Mouse (Mus musculus): Measurements from ENCODE around the gene Capn12. TPM values are rescaled to one million over a fixed set of nuclear protein-coding genes. Genes with fewer than 3 reads are reported as not detected.

Capn12 gene
- polyA plus RNA-seq, 1 experiment, result 0.14 TPM

DNA sequence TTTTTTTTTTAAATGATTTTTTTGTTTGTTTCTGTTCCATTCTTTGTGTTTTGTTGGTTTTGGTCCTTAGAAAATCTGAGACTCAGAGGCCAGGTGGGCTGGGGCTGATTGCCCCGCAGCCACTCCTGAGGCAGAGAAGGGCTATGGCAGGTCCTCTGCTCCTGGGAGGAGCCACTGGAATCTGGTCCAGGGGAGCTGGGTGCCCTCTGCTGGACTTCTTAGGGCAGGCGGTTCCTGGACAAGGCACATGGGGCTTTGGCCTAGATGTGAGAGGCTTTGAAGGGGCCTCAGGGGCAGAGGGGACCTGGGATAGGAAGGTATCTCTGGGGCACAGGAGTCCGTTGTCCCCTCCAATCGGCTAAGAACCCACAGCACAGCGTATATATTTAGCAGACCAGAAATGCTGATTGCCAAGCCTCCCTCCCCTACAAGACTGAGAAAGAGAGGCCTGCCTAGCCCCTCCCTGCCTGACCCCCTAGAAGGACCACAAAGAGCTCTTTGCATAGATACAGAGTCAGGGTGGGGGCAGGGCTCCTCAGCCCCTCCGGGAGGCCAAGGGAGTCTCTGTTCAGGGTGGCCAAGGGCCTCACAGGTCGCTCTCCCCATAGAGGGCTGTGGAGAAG is 12.5 kb downstream of the Capn12 start:
- no peaks in the 10 kb centered on the region for H3K27me3 ChIP-seq (ENCODE audit: control insufficient read depth, insufficient read depth, low read length)
- no peaks in the 10 kb centered on the region; the same call in none of the 2 replicates for H3K36me3 ChIP-seq (ENCODE audit: control insufficient read depth, insufficient read depth, low read length)
- H3K4me1 ChIP-seq (ENCODE audit: control insufficient read depth, insufficient read depth, low read length), result peaks cover 4% of the 10 kb centered on the region
- peak overlapping the region; percentile 6 for H3K4me3 ChIP-seq (ENCODE audit: control insufficient read depth, low read depth, low read length)
- H3K27ac ChIP-seq (ENCODE audit: control insufficient read depth, insufficient read depth, low read depth, low read length), result peak overlapping the region; percentile 64
- TF ChIP-seq CTCF (IDR thresholded peaks at IDR 0.05; ENCODE audit: control insufficient read depth, insufficient read depth, insufficient replicate concordance, low read depth, low read length), result peak; percentile 33; the same call in 1 of the 2 replicates
- no peak for TF ChIP-seq POLR2A (IDR thresholded peaks at IDR 0.05; ENCODE audit: control insufficient read depth, low read depth, low read length)

DNA sequence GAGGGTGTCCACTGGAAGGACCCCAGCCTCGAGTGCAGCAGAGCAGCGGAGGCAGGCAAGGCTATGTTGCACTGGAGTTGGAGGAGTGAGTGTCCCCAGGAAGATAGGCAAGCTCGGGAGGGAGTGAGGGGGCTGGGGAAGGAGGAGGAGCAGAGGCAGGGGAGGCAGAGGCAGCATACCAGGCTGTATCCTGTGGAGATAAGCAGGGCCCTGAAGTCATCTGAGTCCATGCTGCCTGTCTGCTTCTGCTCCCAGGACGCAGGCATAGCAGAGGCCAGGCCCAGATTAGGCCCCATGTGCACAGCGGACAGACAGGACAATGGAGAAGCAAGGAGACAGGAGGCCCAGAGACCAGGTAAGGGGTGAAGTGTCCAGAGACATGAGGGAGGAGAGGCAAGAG is 13.7 kb downstream of the Capn12 start:
- H3K27me3 ChIP-seq (ENCODE audit: control insufficient read depth, insufficient read depth, low read length), result no peaks in the 10 kb centered on the region
- TF ChIP-seq CTCF (IDR thresholded peaks at IDR 0.05; ENCODE audit: control insufficient read depth, insufficient read depth, insufficient replicate concordance, low read depth, low read length) (no peak), POLR2A (IDR thresholded peaks at IDR 0.05; ENCODE audit: control insufficient read depth, low read depth, low read length) (peak; percentile 43; the same call in 1 of the 2 replicates)
- peak overlapping the region; percentile 66 for H3K4me3 ChIP-seq (ENCODE audit: control insufficient read depth, low read depth, low read length)
- H3K27ac ChIP-seq (ENCODE audit: control insufficient read depth, insufficient read depth, low read depth, low read length), result peak overlapping the region; percentile 64
- no peaks in the 10 kb centered on the region; the same call in 1 of the 2 replicates for H3K4me1 ChIP-seq (ENCODE audit: control insufficient read depth, insufficient read depth, low read length)
- no peaks in the 10 kb centered on the region; the same call in none of the 2 replicates for H3K36me3 ChIP-seq (ENCODE audit: control insufficient read depth, insufficient read depth, low read length)

DNA sequence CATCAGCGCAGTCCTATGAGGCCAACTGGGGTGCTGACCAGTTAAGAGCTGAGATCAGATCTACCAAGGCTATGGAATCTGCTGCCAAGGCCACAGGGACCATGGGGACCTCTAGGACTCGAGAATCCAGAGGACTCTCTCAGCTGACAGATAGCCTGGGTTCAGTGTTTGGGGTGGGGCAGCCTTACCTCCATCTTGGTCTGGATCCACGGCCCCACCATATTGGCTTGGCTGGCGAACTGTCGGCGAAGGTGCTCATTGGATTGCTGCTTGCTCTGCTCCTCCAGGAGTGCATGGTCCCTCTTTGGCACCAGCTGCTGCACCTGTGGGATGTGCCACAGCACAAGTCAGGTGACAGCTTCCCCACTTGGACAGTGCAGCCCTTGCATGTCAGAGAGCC is 16.4 kb downstream of the Capn12 start:
- no peaks in the 10 kb centered on the region for H3K27me3 ChIP-seq (ENCODE audit: control insufficient read depth, insufficient read depth, low read length)

GRCm38 (mm10) chr7:28899972-28900371 is 18.8 kb downstream of the Capn12 start:
- Histone ChIP-seq H3K27ac (ENCODE audit: control insufficient read depth, insufficient read depth, low read depth, low read length) (no peak overlapping the region), H3K4me3 (ENCODE audit: control insufficient read depth, low read depth, low read length) (no peak overlapping the region), H3K36me3 (ENCODE audit: control insufficient read depth, insufficient read depth, low read length) (peaks cover 1% of the 10 kb centered on the region), H3K27me3 (ENCODE audit: control insufficient read depth, insufficient read depth, low read length) (no peaks in the 10 kb centered on the region), H3K4me1 (ENCODE audit: control insufficient read depth, insufficient read depth, low read length) (no peaks in the 10 kb centered on the region; the same call in 1 of the 2 replicates)
- TF ChIP-seq POLR2A (IDR thresholded peaks at IDR 0.05; ENCODE audit: control insufficient read depth, low read depth, low read length) (no peak), CTCF (IDR thresholded peaks at IDR 0.05; ENCODE audit: control insufficient read depth, insufficient read depth, insufficient replicate concordance, low read depth, low read length) (no peak)

More for the DNA sequence above, 16.4 kb downstream of the Capn12 start:
- no peak overlapping the region for H3K27ac ChIP-seq (ENCODE audit: control insufficient read depth, insufficient read depth, low read depth, low read length)
- TF ChIP-seq POLR2A (IDR thresholded peaks at IDR 0.05; ENCODE audit: control insufficient read depth, low read depth, low read length) (no peak), CTCF (IDR thresholded peaks at IDR 0.05; ENCODE audit: control insufficient read depth, insufficient read depth, insufficient replicate concordance, low read depth, low read length) (no peak)
- no peaks in the 10 kb centered on the region; the same call in 1 of the 2 replicates for H3K4me1 ChIP-seq (ENCODE audit: control insufficient read depth, insufficient read depth, low read length)
- no peak overlapping the region for H3K4me3 ChIP-seq (ENCODE audit: control insufficient read depth, low read depth, low read length)
- H3K36me3 ChIP-seq (ENCODE audit: control insufficient read depth, insufficient read depth, low read length), result no peaks in the 10 kb centered on the region; the same call in 1 of the 2 replicates

- Histone ChIP-seq H3K4me1 (ENCODE audit: control insufficient read depth, insufficient read depth, low read length) (no peaks in the 10 kb centered on the region; the same call in 1 of the 2 replicates), H3K27me3 (ENCODE audit: control insufficient read depth, insufficient read depth, low read length) (no peaks in the 10 kb centered on the region), H3K27ac (ENCODE audit: control insufficient read depth, insufficient read depth, low read depth, low read length) (no peak overlapping the region; the same call in 1 of the 2 replicates), H3K36me3 (ENCODE audit: control insufficient read depth, insufficient read depth, low read length) (peaks cover 1% of the 10 kb centered on the region), H3K4me3 (ENCODE audit: control insufficient read depth, low read depth, low read length) (no peak overlapping the region)
- TF ChIP-seq CTCF (IDR thresholded peaks at IDR 0.05; ENCODE audit: control insufficient read depth, insufficient read depth, insufficient replicate concordance, low read depth, low read length) (no peak), POLR2A (IDR thresholded peaks at IDR 0.05; ENCODE audit: control insufficient read depth, low read depth, low read length) (no peak)
These were observed 20.3 kb downstream of the Capn12 start for GRCm38 (mm10) chr7:28901311-28902125.

DNA sequence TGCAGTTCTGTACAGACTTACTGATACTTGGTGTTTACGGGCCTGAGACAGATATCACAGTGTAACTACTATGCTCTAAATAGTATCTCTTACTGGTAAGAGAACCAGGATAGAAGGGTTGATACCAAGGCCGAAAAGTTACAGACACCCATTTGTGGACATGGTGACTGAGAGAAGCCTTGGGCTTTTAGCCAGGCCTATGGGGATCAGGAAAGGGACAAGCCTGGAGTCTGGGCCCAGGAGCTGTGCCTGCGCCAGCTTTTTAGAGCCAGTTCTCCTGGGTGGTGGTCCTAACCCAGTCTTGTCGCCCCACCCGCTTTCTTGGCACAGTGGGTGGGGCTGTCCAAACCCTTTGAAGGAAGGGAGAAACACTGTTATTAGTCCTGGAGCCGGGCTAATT is 21.0 kb downstream of the Capn12 start:
- H3K4me1 ChIP-seq (ENCODE audit: control insufficient read depth, insufficient read depth, low read length), result no peaks in the 10 kb centered on the region; the same call in 1 of the 2 replicates
- no peaks in the 10 kb centered on the region for H3K27me3 ChIP-seq (ENCODE audit: control insufficient read depth, insufficient read depth, low read length)
- 0 out of 2 replicates have a peak overlapping the region, but pooled peaks have one; percentile 18 for H3K27ac ChIP-seq (ENCODE audit: control insufficient read depth, insufficient read depth, low read depth, low read length)
- peaks cover 4% of the 10 kb centered on the region for H3K36me3 ChIP-seq (ENCODE audit: control insufficient read depth, insufficient read depth, low read length)
- TF ChIP-seq CTCF (IDR thresholded peaks at IDR 0.05; ENCODE audit: control insufficient read depth, insufficient read depth, insufficient replicate concordance, low read depth, low read length), result no peak
- TF ChIP-seq POLR2A (IDR thresholded peaks at IDR 0.05; ENCODE audit: control insufficient read depth, low read depth, low read length), result no peak
- H3K4me3 ChIP-seq (ENCODE audit: control insufficient read depth, low read depth, low read length), result no peak overlapping the region

GRCm38 (mm10) chr7:28902809-28903208 is 21.6 kb downstream of the Capn12 start:
- H3K36me3 ChIP-seq (ENCODE audit: control insufficient read depth, insufficient read depth, low read length), result peaks cover 4% of the 10 kb centered on the region
- TF ChIP-seq POLR2A (IDR thresholded peaks at IDR 0.05; ENCODE audit: control insufficient read depth, low read depth, low read length) (no peak), CTCF (IDR thresholded peaks at IDR 0.05; ENCODE audit: control insufficient read depth, insufficient read depth, insufficient replicate concordance, low read depth, low read length) (no peak)
- no peak overlapping the region for H3K4me3 ChIP-seq (ENCODE audit: control insufficient read depth, low read depth, low read length)
- no peaks in the 10 kb centered on the region for H3K27me3 ChIP-seq (ENCODE audit: control insufficient read depth, insufficient read depth, low read length)
- H3K27ac ChIP-seq (ENCODE audit: control insufficient read depth, insufficient read depth, low read depth, low read length), result no peak overlapping the region
- no peaks in the 10 kb centered on the region; the same call in 1 of the 2 replicates for H3K4me1 ChIP-seq (ENCODE audit: control insufficient read depth, insufficient read depth, low read length)

Measured in testis, adult 2 months (tissue).